ENCODE assay signal across 25 mouse cellular contexts in genomic region chr8:122725187-122725586, GRCm38 (mm10). TPM values are rescaled to one million over a fixed set of nuclear protein-coding genes. Genes with fewer than 3 reads are reported as not detected.
DNase-seq lines count a peak whose midpoint lies in the region; ATAC-seq and TF ChIP-seq lines count a peak whose summit lies in the region.
"Had no signal": no experiment of that assay in that cellular context is flagged by ENCODE, and none has a peak within 500 bp of the region (broad histone marks: within the 10 kb centered on the region; RNA-seq: fewer than 3 reads in every experiment).

No protein-coding gene starts in this region.

- TF ChIP-seq CTCF in gastrocnemius, adult 2 months (IDR thresholded peaks at IDR 0.05) = no peak

- intact Hi-C loops in gastrocnemius, adult 2 months (cut with DNase I) = no loop called here

- H3K4me1 ChIP-seq in megakaryocyte, embryonic 14.5 days = peaks cover 85% of the 10 kb centered on the region

- no peaks in the 10 kb centered on the region for H3K9me3 ChIP-seq in megakaryocyte, embryonic 14.5 days
- H3K9me3 ChIP-seq: embryonic facial prominence, embryonic 13.5 days; embryonic facial prominence, embryonic 15.5 days; forebrain, embryonic 10.5 days; forebrain, embryonic 12.5 days had no signal

- H3K36me3 ChIP-seq in megakaryocyte, embryonic 14.5 days (replicated peaks; ENCODE audit: low read length) = no peaks in the 10 kb centered on the region
- H3K36me3 ChIP-seq: embryonic facial prominence, embryonic 13.5 days; embryonic facial prominence, embryonic 15.5 days; forebrain, embryonic 10.5 days; forebrain, embryonic 12.5 days had no signal

- no peak for DNase-seq in gastrocnemius, adult 2 months
- DNase-seq in gastrocnemius, postnatal 25 days = no peak
- no peak for DNase-seq in embryo, embryonic 10.5 days (ENCODE audit: low spot score)
- DNase-seq: adrenal gland, adult 8-10 months; adrenal gland, postnatal 14 days; adrenal gland, postnatal 36 days; B cell, adult 2 months; cerebellum, adult 11-12 months; cerebellum, adult 2 months; cerebellum, adult 9-10 months; cerebellum, postnatal 10 days; cerebellum, postnatal 25 days; embryo, embryonic 11 days had no signal

- peaks cover 49% of the 10 kb centered on the region for H3K27me3 ChIP-seq in megakaryocyte, embryonic 14.5 days (replicated peaks)

- no peak for ATAC-seq in megakaryocyte, adult 5-6 weeks (ENCODE audit: poor library complexity, severe bottlenecking)
- ATAC-seq: activated CD4-positive, CD25-positive, alpha-beta regulatory T cell, adult 4 months; CD4-positive, CD25-positive, alpha-beta regulatory T cell, adult 4 months; forebrain, embryonic 14.5 days; forebrain, embryonic 16.5 days; Patski had no signal

- H3K4me3 ChIP-seq in gastrocnemius, adult 2 months = no peak overlapping the region
- H3K4me3 ChIP-seq in megakaryocyte, embryonic 14.5 days (replicated peaks) = peak overlapping the region; percentile 35
- H3K4me3 ChIP-seq: embryonic facial prominence, embryonic 13.5 days; embryonic facial prominence, embryonic 15.5 days; erythroblast, embryonic 14.5 days; forebrain, embryonic 10.5 days; forebrain, embryonic 12.5 days had no signal

- peak overlapping the region; percentile 72 for H3K27ac ChIP-seq in gastrocnemius, adult 2 months
- H3K27ac ChIP-seq: embryonic facial prominence, embryonic 13.5 days; embryonic facial prominence, embryonic 15.5 days; forebrain, embryonic 10.5 days; forebrain, embryonic 12.5 days had no signal

RNA-seq across cellular contexts. Expression of gene Cbfa2t3, which starts 26.3 kb away (rescaled TPM):
- total RNA-seq in gastrocnemius, adult 2 months (2021) = 10 to 100 TPM; 18.8 to 23.4 TPM
- 10 to 100 TPM; 19.0 to 27.8 TPM for total RNA-seq in gastrocnemius, postnatal 25 days (2021)
- 54.9 and 189 TPM in 2 replicates for polyA plus RNA-seq in megakaryocyte, embryonic 14.5 days (2012; ENCODE audit: insufficient read depth, low replicate concordance)
- 29.5 and 30.0 TPM in 2 replicates for total RNA-seq in megakaryocyte, adult 5-6 weeks (2015)
- total RNA-seq in megakaryocyte, adult 5-6 weeks (2017) = 25.1 and 26.5 TPM in 2 replicates

RNA-seq across cellular contexts. Expression of gene Acsf3, which starts 50.1 kb away (rescaled TPM):
- total RNA-seq in gastrocnemius, adult 2 months (2021) = 10 to 100 TPM; 11.1 to 16.4 TPM
- 10 to 100 TPM; 12.9 to 13.3 TPM for total RNA-seq in gastrocnemius, postnatal 25 days (2021)
- polyA plus RNA-seq in megakaryocyte, embryonic 14.5 days (2012; ENCODE audit: insufficient read depth, low replicate concordance) = 9.9 and 23.1 TPM in 2 replicates
- total RNA-seq in megakaryocyte, adult 5-6 weeks (2015) = 4.3 and 5.0 TPM in 2 replicates
- 3.9 and 5.9 TPM in 2 replicates for total RNA-seq in megakaryocyte, adult 5-6 weeks (2017)
